Mouse (Mus musculus) A20 (cell line): ENCODE results near the gene Clk2.
"Not testable (repeated sequence)": the region's sequence is repeated elsewhere in the genome, so short reads cannot be mapped to it uniquely, and the experiment has no call there.

Source experiments
- DNase-seq: peaks from one replicate; pipeline ENCODE4 v3.0.0-alpha.2; 2011; ENCODE audit warnings: low read depth, low spot score

Gene Clk2

GRCm38 (mm10) chr3:89159616-89160344, 4.8 kb upstream of the Clk2 start, which contains the start of gene Hcn3:
TSS of gene Hcn3 (minus strand) at chr3:89160196.
- peak; percentile 92 for DNase-seq

GRCm38 (mm10) chr3:89161207-89161606, 3.4 kb upstream of the Clk2 start:
- DNase-seq: not testable (repeated sequence)

- DNase-seq: peak; percentile 42
Measured at GRCm38 (mm10) chr3:89161786-89162185, 2.8 kb upstream of the Clk2 start.

GRCm38 (mm10) chr3:89163123-89163522, 1.5 kb upstream of the Clk2 start:
- DNase-seq: peak; percentile 30

- DNase-seq: peak; percentile 67
Measured at GRCm38 (mm10) chr3:89163643-89164245, 851 bp upstream of the Clk2 start.

GRCm38 (mm10) chr3:89165268-89165870, 774 bp downstream of the Clk2 start:
- no peak for DNase-seq

GRCm38 (mm10) chr3:89166945-89167344, 2.4 kb downstream of the Clk2 start:
- DNase-seq: no peak

- no peak for DNase-seq
Measured at GRCm38 (mm10) chr3:89174844-89175243, 10.2 kb downstream of the Clk2 start.

- DNase-seq: no peak
Measured at GRCm38 (mm10) chr3:89175544-89175943, 10.9 kb downstream of the Clk2 start.

- DNase-seq: no peak
Measured at GRCm38 (mm10) chr3:89176421-89176820, 11.8 kb downstream of the Clk2 start.

GRCm38 (mm10) chr3:89177242-89178106, 12.9 kb downstream of the Clk2 start, which contains the start of gene Scamp3:
TSS of gene Scamp3 (plus strand) at chr3:89177473.
- peak; percentile 97 for DNase-seq

- DNase-seq: peak; percentile 49
Measured at GRCm38 (mm10) chr3:89178107-89178385, 13.5 kb downstream of the Clk2 start.

- no peak for DNase-seq
Measured at GRCm38 (mm10) chr3:89179056-89179455, 14.5 kb downstream of the Clk2 start.

- no peak for DNase-seq
Measured at GRCm38 (mm10) chr3:89181749-89182500, 17.3 kb downstream of the Clk2 start.

- DNase-seq: no peak
Measured at GRCm38 (mm10) chr3:89182531-89183057, 18.0 kb downstream of the Clk2 start.

GRCm38 (mm10) chr3:89183058-89183958, 18.7 kb downstream of the Clk2 start, which contains the start of gene Fam189b:
TSS of gene Fam189b (plus strand) at chr3:89183143.
- DNase-seq: no peak

GRCm38 (mm10) chr3:89183959-89184315, 19.3 kb downstream of the Clk2 start:
- DNase-seq: no peak

GRCm38 (mm10) chr3:89187197-89187596, 22.6 kb downstream of the Clk2 start:
- no peak for DNase-seq

- no peak for DNase-seq
Measured at GRCm38 (mm10) chr3:89187690-89188477, 23.3 kb downstream of the Clk2 start.
